Mouse (Mus musculus) neural tube, embryonic 14.5 days (tissue): ENCODE measurements around the gene Nfu1. TPM values are rescaled to one million over a fixed set of nuclear protein-coding genes. Genes with fewer than 3 reads are reported as not detected.

Source experiments
- ATAC-seq: fragments of 200-750 bp; cut with Nextera tagmentation; 2 replicates; pipeline ENCODE4 v1.8.0; 2017; ENCODE audit warnings: low read depth, mild to moderate bottlenecking, moderate TSS enrichment, moderate library complexity
- H3K27ac ChIP-seq: fragments of 300-500 bp; sonication (generic); 2 replicates; pipeline ENCODE4 v1.5.1; 2014; ENCODE audit warnings: low read depth, mild to moderate bottlenecking, control low read depth, low read length, moderate library complexity, mixed read lengths
- H3K27me3 ChIP-seq: fragments of 300-500 bp; sonication (generic); 2 replicates; pipeline ENCODE4 v1.6.1; 2014; ENCODE audit warnings: low read length; ENCODE audit not compliant: control insufficient read depth, insufficient read depth
- H3K36me3 ChIP-seq: fragments of 300-500 bp; sonication (generic); 2 replicates; pipeline ENCODE4 v1.6.1; 2014; ENCODE audit warnings: low read length, mixed read lengths; ENCODE audit not compliant: control insufficient read depth, insufficient read depth
- H3K4me1 ChIP-seq: fragments of 300-500 bp; sonication (generic); 2 replicates; pipeline ENCODE4 v1.6.1; 2014; ENCODE audit warnings: low read length; ENCODE audit not compliant: control insufficient read depth, insufficient read depth
- H3K4me2 ChIP-seq: fragments of 300-500 bp; sonication (generic); 2 replicates; pipeline ENCODE4 v1.6.1; 2014; ENCODE audit warnings: mild to moderate bottlenecking, low read depth, low read length, control low read depth
- H3K4me3 ChIP-seq: fragments of 300-500 bp; sonication (generic); 2 replicates; pipeline ENCODE4 v1.5.1; 2014; ENCODE audit warnings: low read depth, low read length, control low read depth, mixed read lengths
- H3K9ac ChIP-seq: fragments of 300-500 bp; sonication (generic); replicated peaks from 2 replicates; pipeline ENCODE4 v1.6.1; 2014; ENCODE audit warnings: low read depth, mild to moderate bottlenecking, control low read depth, low read length, mixed read lengths
- H3K9me3 ChIP-seq: fragments of 300-500 bp; sonication (generic); 2 replicates; pipeline ENCODE4 v1.6.1; 2016; ENCODE audit warnings: low read length; ENCODE audit not compliant: control insufficient read depth
- WGBS: fragments of 180-500 bp; shearing (Covaris S2); extraction: QIAGEN DNeasy Blood & Tissue Kit; methylation state at CpG from one replicate; pipeline ENCODE4 v1.1.7; 2014; 5-methylcytosine and 5-hydroxymethylcytosine counted together
- polyA plus RNA-seq: library from polyadenylated mRNA; unstranded; fragments of >200 nt; fragmentation: Nextera tagmentation; extraction: Ambion mirVana; gene quantifications from 2 replicates; pipeline ENCODE4 v1.2.1, GENCODE M21; 2014

Gene Nfu1
- polyA plus RNA-seq, result 147 and 163 TPM in 2 replicates

- 76% methylated on average over 6 of the region's 6 CpGs for WGBS
- peaks cover 5% of the 10 kb centered on the region; the same call in 1 of the 2 replicates for H3K4me1 ChIP-seq
Measured at GRCm38 (mm10) chr6:87008887-87009286, at the start of gene Nfu1. Gene Nfu1, plus strand, starts transcription at chr6:87009236.

GRCm38 (mm10) chr6:86963987-86964685, 44.9 kb upstream of the Nfu1 start:
- Histone ChIP-seq H3K9ac (no peak overlapping the region), H3K27ac (no peak overlapping the region), H3K9me3 (no peaks in the 10 kb centered on the region), H3K4me2 (no peak overlapping the region), H3K4me3 (no peak overlapping the region), H3K36me3 (peaks cover 57% of the 10 kb centered on the region), H3K27me3 (no peaks in the 10 kb centered on the region), H3K4me1 (no peaks in the 10 kb centered on the region)
- 88% methylated on average over 7 of the region's 7 CpGs for WGBS
- no peak for ATAC-seq

More at GRCm38 (mm10) chr6:87008887-87009286, at the start of gene Nfu1:
- no peak for ATAC-seq
- 0 out of 2 replicates have a peak, but pooled peaks cover 6% of the 10 kb centered on the region for H3K36me3 ChIP-seq
- H3K4me2 ChIP-seq, result peak within 1 kb of the TSS; percentile 64
- no peaks in the 10 kb centered on the region for H3K27me3 ChIP-seq
- H3K4me3 ChIP-seq, result peak within 1 kb of the TSS; percentile 93
- no peaks in the 10 kb centered on the region for H3K9me3 ChIP-seq
- H3K9ac ChIP-seq, result peak within 1 kb of the TSS; percentile 93
- peak within 1 kb of the TSS; percentile 82 for H3K27ac ChIP-seq

- H3K4me2 ChIP-seq, result no peak overlapping the region
- peaks cover 57% of the 10 kb centered on the region for H3K36me3 ChIP-seq
- no peak for ATAC-seq
- H3K9ac ChIP-seq, result no peak overlapping the region
- no peak overlapping the region for H3K27ac ChIP-seq
- no peaks in the 10 kb centered on the region for H3K4me1 ChIP-seq
- H3K27me3 ChIP-seq, result no peaks in the 10 kb centered on the region
- no peak overlapping the region for H3K4me3 ChIP-seq
- no peaks in the 10 kb centered on the region for H3K9me3 ChIP-seq
- WGBS, result 82% methylated on average over 2 of the region's 2 CpGs
Measured at GRCm38 (mm10) chr6:86967166-86967565, 41.9 kb upstream of the Nfu1 start.

- 96% methylated on average over 4 of the region's 4 CpGs for WGBS
- Histone ChIP-seq H3K4me1 (no peaks in the 10 kb centered on the region), H3K4me2 (no peak overlapping the region), H3K36me3 (peaks cover 27% of the 10 kb centered on the region), H3K4me3 (no peak overlapping the region), H3K9ac (no peak overlapping the region), H3K9me3 (no peaks in the 10 kb centered on the region), H3K27me3 (no peaks in the 10 kb centered on the region), H3K27ac (no peak overlapping the region)
- ATAC-seq, result no peak
Measured at GRCm38 (mm10) chr6:86973956-86974355, 35.1 kb upstream of the Nfu1 start.

GRCm38 (mm10) chr6:86978156-86978908, 30.7 kb upstream of the Nfu1 start:
- ATAC-seq, result no peak
- no peak overlapping the region for H3K27ac ChIP-seq
- WGBS, result 93% methylated on average over 8 of the region's 8 CpGs
- H3K4me1 ChIP-seq, result no peaks in the 10 kb centered on the region
- no peak overlapping the region for H3K4me2 ChIP-seq
- H3K27me3 ChIP-seq, result no peaks in the 10 kb centered on the region
- no peak overlapping the region for H3K4me3 ChIP-seq
- H3K9me3 ChIP-seq, result no peaks in the 10 kb centered on the region
- no peak overlapping the region for H3K9ac ChIP-seq
- peaks cover 2% of the 10 kb centered on the region for H3K36me3 ChIP-seq

GRCm38 (mm10) chr6:86978909-86979265, 30.1 kb upstream of the Nfu1 start:
- Histone ChIP-seq H3K4me2 (no peak overlapping the region), H3K36me3 (peaks cover 2% of the 10 kb centered on the region), H3K27me3 (no peaks in the 10 kb centered on the region), H3K27ac (no peak overlapping the region), H3K9me3 (no peaks in the 10 kb centered on the region), H3K9ac (no peak overlapping the region), H3K4me1 (no peaks in the 10 kb centered on the region), H3K4me3 (no peak overlapping the region)
- no peak for ATAC-seq
- 91% methylated on average over 6 of the region's 6 CpGs for WGBS

- 96% methylated on average over 2 of the region's 2 CpGs for WGBS
- ATAC-seq, result no peak
- H3K9ac ChIP-seq, result no peak overlapping the region
Measured at GRCm38 (mm10) chr6:86981206-86981605, 27.8 kb upstream of the Nfu1 start.

GRCm38 (mm10) chr6:86985314-86986106, 23.5 kb upstream of the Nfu1 start:
- WGBS, result 88% methylated on average over 8 of the region's 8 CpGs
- H3K4me3 ChIP-seq, result no peak overlapping the region
- no peak overlapping the region for H3K9ac ChIP-seq
- peaks cover 15% of the 10 kb centered on the region for H3K36me3 ChIP-seq
- H3K27me3 ChIP-seq, result no peaks in the 10 kb centered on the region
- no peak for ATAC-seq
- no peak overlapping the region for H3K4me2 ChIP-seq
- no peaks in the 10 kb centered on the region for H3K9me3 ChIP-seq
- no peaks in the 10 kb centered on the region for H3K4me1 ChIP-seq
- H3K27ac ChIP-seq, result no peak overlapping the region

More at GRCm38 (mm10) chr6:86981206-86981605, 27.8 kb upstream of the Nfu1 start:
- no peaks in the 10 kb centered on the region for H3K9me3 ChIP-seq
- no peak overlapping the region for H3K4me3 ChIP-seq
- H3K4me2 ChIP-seq, result no peak overlapping the region
- peaks cover 10% of the 10 kb centered on the region for H3K36me3 ChIP-seq
- no peaks in the 10 kb centered on the region for H3K27me3 ChIP-seq
- H3K27ac ChIP-seq, result no peak overlapping the region
- H3K4me1 ChIP-seq, result no peaks in the 10 kb centered on the region
